Mouse (Mus musculus): ENCODE data around the gene Zfp768. TPM values are rescaled to one million over a fixed set of nuclear protein-coding genes. Genes with fewer than 3 reads are reported as not detected.
"Not testable (repeated sequence)": the region's sequence is repeated elsewhere in the genome, so short reads cannot be mapped to it uniquely, and the experiment has no call there.

The Zfp768 gene
- polyA plus RNA-seq, 2 experiments = 5.5 to 38.4 TPM

- Histone ChIP-seq H3K4me3 (replicated peaks; ENCODE audit: low read length) (peak within 1 kb of the TSS; percentile 69), H3K4me2 (replicated peaks; ENCODE audit: low read depth, low read length, severe bottlenecking) (peak within 1 kb of the TSS; percentile 74), H3K9ac (ENCODE audit: low read depth, low read length, severe bottlenecking) (peak within 1 kb of the TSS; percentile 72)
- ATAC-seq (ENCODE audit: low FRiP score, low read depth) = peak; percentile 91
- not testable (repeated sequence) for H3K4me1 ChIP-seq (ENCODE audit: control insufficient read depth, insufficient read depth, low read length); H3K9me3 ChIP-seq (ENCODE audit: control insufficient read depth, low read length); H3K27me3 ChIP-seq (ENCODE audit: control insufficient read depth, insufficient read depth, low read length); H3K36me3 ChIP-seq (ENCODE audit: control insufficient read depth, insufficient read depth, low read length); H3K27ac ChIP-seq (replicated peaks; ENCODE audit: low read depth, low read length)
- peak; percentile 91 for DNase-seq (ENCODE audit: low spot score)
- 3% methylated on average over 48 of the region's 49 CpGs for WGBS
- 0 out of 2 replicates have a peak, but pooled peaks have one; percentile 17 for TF ChIP-seq POLR2A (IDR thresholded peaks at IDR 0.05; ENCODE audit: borderline replicate concordance, extremely low read depth, insufficient read depth, insufficient read length)
Observed at GRCm38 (mm10) chr7:127375271-127376245, 30.2 kb upstream of the Zfp768 start, which contains the start of gene Zfp747. Gene Zfp747, minus strand, starts transcription at chr7:127376050.

DNA sequence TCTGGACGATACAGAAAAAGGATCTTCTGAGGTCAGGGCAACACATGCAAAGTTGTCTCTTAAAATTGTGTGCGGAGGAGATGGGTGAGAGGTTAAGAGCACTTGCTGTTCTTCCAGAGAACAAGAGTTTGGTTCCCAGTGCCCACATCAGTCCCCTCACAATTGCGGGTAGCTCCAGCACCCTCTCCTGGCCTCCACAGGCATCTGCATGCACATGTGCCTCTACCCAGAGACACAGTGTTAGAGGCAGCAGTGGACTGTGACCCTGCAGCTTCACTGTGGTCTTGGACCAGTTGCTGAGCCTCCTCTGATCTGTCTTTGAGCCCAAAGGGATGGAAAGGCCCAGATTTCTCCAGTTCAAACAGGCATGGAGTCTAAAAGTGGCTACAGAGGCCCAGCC is 26.5 kb upstream of the Zfp768 start:
- not testable (repeated sequence) for ATAC-seq (ENCODE audit: low FRiP score, low read depth); H3K4me3 ChIP-seq (replicated peaks; ENCODE audit: low read length); DNase-seq (ENCODE audit: low spot score); H3K27ac ChIP-seq (replicated peaks; ENCODE audit: low read depth, low read length); H3K36me3 ChIP-seq (ENCODE audit: control insufficient read depth, insufficient read depth, low read length); H3K9ac ChIP-seq (ENCODE audit: low read depth, low read length, severe bottlenecking); H3K4me2 ChIP-seq (replicated peaks; ENCODE audit: low read depth, low read length, severe bottlenecking); H3K4me1 ChIP-seq (ENCODE audit: control insufficient read depth, insufficient read depth, low read length); H3K9me3 ChIP-seq (ENCODE audit: control insufficient read depth, low read length); H3K27me3 ChIP-seq (ENCODE audit: control insufficient read depth, insufficient read depth, low read length)
- WGBS = 79% methylated on average over 3 of the region's 3 CpGs

GRCm38 (mm10) chr7:127371213-127371612 is 25.8 kb upstream of the Zfp768 start:
- DNase-seq (ENCODE audit: low spot score) (no peak), ATAC-seq (ENCODE audit: low FRiP score, low read depth) (no peak)
- Histone ChIP-seq H3K9ac (ENCODE audit: low read depth, low read length, severe bottlenecking) (no peak overlapping the region), H3K27ac (replicated peaks; ENCODE audit: low read depth, low read length) (no peak overlapping the region), H3K4me2 (replicated peaks; ENCODE audit: low read depth, low read length, severe bottlenecking) (no peak overlapping the region), H3K4me3 (replicated peaks; ENCODE audit: low read length) (no peak overlapping the region), H3K9me3 (ENCODE audit: control insufficient read depth, low read length) (no peaks in the 10 kb centered on the region), H3K27me3 (ENCODE audit: control insufficient read depth, insufficient read depth, low read length) (no peaks in the 10 kb centered on the region), H3K4me1 (ENCODE audit: control insufficient read depth, insufficient read depth, low read length) (0 out of 2 replicates have a peak, but pooled peaks cover 3% of the 10 kb centered on the region), H3K36me3 (ENCODE audit: control insufficient read depth, insufficient read depth, low read length) (no peaks in the 10 kb centered on the region)
- 84% methylated on average over 2 of the region's 2 CpGs for WGBS
- TF ChIP-seq POLR2A (IDR thresholded peaks at IDR 0.05; ENCODE audit: borderline replicate concordance, extremely low read depth, insufficient read depth, insufficient read length) = no peak

DNA sequence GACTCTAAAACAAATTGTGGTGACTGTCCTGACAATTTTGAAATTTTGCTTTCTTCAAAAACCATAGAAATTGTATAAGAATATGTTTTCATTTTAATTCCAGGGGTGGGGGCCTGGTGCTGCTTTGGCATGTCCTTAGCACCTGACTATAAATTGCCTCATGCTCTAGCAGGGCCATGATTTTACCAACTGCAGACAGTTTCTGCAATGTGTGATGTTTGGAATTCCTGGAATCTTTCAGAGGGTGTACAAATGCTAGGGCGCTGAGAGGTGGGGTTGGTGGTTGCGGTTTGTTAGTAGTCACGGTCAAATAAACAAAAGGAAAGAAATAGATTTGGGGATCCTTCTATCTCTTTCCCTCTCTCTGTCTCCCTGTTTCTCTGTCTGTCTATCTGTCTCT is 20.9 kb upstream of the Zfp768 start:
- Histone ChIP-seq H3K27me3 (ENCODE audit: control insufficient read depth, insufficient read depth, low read length) (no peaks in the 10 kb centered on the region; the same call in 1 of the 2 replicates), H3K36me3 (ENCODE audit: control insufficient read depth, insufficient read depth, low read length) (no peaks in the 10 kb centered on the region), H3K4me2 (replicated peaks; ENCODE audit: low read depth, low read length, severe bottlenecking) (no peak overlapping the region), H3K9ac (ENCODE audit: low read depth, low read length, severe bottlenecking) (no peak overlapping the region), H3K4me1 (ENCODE audit: control insufficient read depth, insufficient read depth, low read length) (peaks cover 8% of the 10 kb centered on the region; the same call in 1 of the 2 replicates), H3K27ac (replicated peaks; ENCODE audit: low read depth, low read length) (no peak overlapping the region), H3K9me3 (ENCODE audit: control insufficient read depth, low read length) (no peaks in the 10 kb centered on the region), H3K4me3 (replicated peaks; ENCODE audit: low read length) (no peak overlapping the region)
- ATAC-seq (ENCODE audit: low FRiP score, low read depth) = no peak
- DNase-seq (ENCODE audit: low spot score) = no peak
- 59% methylated on average over 3 of the region's 3 CpGs for WGBS
- no peak for TF ChIP-seq POLR2A (IDR thresholded peaks at IDR 0.05; ENCODE audit: borderline replicate concordance, extremely low read depth, insufficient read depth, insufficient read length)

- Histone ChIP-seq H3K27ac (replicated peaks; ENCODE audit: low read depth, low read length) (no peak overlapping the region), H3K9me3 (ENCODE audit: control insufficient read depth, low read length) (no peaks in the 10 kb centered on the region), H3K4me1 (ENCODE audit: control insufficient read depth, insufficient read depth, low read length) (peaks cover 8% of the 10 kb centered on the region; the same call in 1 of the 2 replicates), H3K9ac (ENCODE audit: low read depth, low read length, severe bottlenecking) (no peak overlapping the region), H3K4me3 (replicated peaks; ENCODE audit: low read length) (peak overlapping the region; percentile 37; the same call in 1 of the 2 replicates), H3K4me2 (replicated peaks; ENCODE audit: low read depth, low read length, severe bottlenecking) (peak overlapping the region; percentile 72; the same call in 1 of the 2 replicates), H3K36me3 (ENCODE audit: control insufficient read depth, insufficient read depth, low read length) (no peaks in the 10 kb centered on the region), H3K27me3 (ENCODE audit: control insufficient read depth, insufficient read depth, low read length) (no peaks in the 10 kb centered on the region; the same call in 1 of the 2 replicates)
- TF ChIP-seq POLR2A (IDR thresholded peaks at IDR 0.05; ENCODE audit: borderline replicate concordance, extremely low read depth, insufficient read depth, insufficient read length) = no peak
- 58% methylated on average over 4 of the region's 4 CpGs for WGBS
- DNase-seq (ENCODE audit: low spot score) (no peak), ATAC-seq (ENCODE audit: low FRiP score, low read depth) (no peak)
Observed at GRCm38 (mm10) chr7:127364166-127364565, 18.8 kb upstream of the Zfp768 start.
